Mouse (Mus musculus): ENCODE data around the gene Ppp4r2. TPM values are rescaled to one million over a fixed set of nuclear protein-coding genes. Genes with fewer than 3 reads are reported as not detected.

Gene Ppp4r2
- total and polyA plus RNA-seq, 2 experiments from 2014 or later: 11.2 to 17.6 TPM

- Histone ChIP-seq H3K36me3 (replicated peaks; ENCODE audit: control insufficient read depth, insufficient read depth, low read length) (peaks cover 14% of the 10 kb centered on the region), H3K27ac (ENCODE audit: low read depth) (no peak overlapping the region), H3K4me2 (ENCODE audit: low read depth, low read length) (no peak overlapping the region), H3K9me3 (replicated peaks; ENCODE audit: control insufficient read depth, low read length) (no peaks in the 10 kb centered on the region), H3K4me3 (ENCODE audit: low read depth, low read length) (no peak overlapping the region), H3K27me3 (ENCODE audit: control insufficient read depth, insufficient read depth, low read length) (no peaks in the 10 kb centered on the region), H3K9ac (replicated peaks; ENCODE audit: low read depth, low read length) (no peak overlapping the region), H3K4me1 (ENCODE audit: control insufficient read depth, insufficient read depth) (peaks cover 10% of the 10 kb centered on the region)
- 88% methylated on average over 6 of the region's 6 CpGs for WGBS
- no peak for TF ChIP-seq EP300 (IDR thresholded peaks at IDR 0.05; ENCODE audit: low read depth)
- no peak for TF ChIP-seq CTCF (IDR thresholded peaks at IDR 0.05; ENCODE audit: low read depth)
- DNase-seq (ENCODE audit: low spot score) (no peak), ATAC-seq (ENCODE audit: insufficient read depth, low read depth) (no peak)
Observed at GRCm38 (mm10) chr6:100831751-100832150, 1.7 kb upstream of the Ppp4r2 start.

GRCm38 (mm10) chr6:100833811-100834481, 524 bp downstream of the Ppp4r2 start:
- Histone ChIP-seq H3K4me1 (ENCODE audit: control insufficient read depth, insufficient read depth) (peaks cover 10% of the 10 kb centered on the region), H3K9me3 (replicated peaks; ENCODE audit: control insufficient read depth, low read length) (no peaks in the 10 kb centered on the region), H3K36me3 (replicated peaks; ENCODE audit: control insufficient read depth, insufficient read depth, low read length) (peaks cover 27% of the 10 kb centered on the region), H3K27ac (ENCODE audit: low read depth) (peak overlapping the region; percentile 86), H3K4me3 (ENCODE audit: low read depth, low read length) (peak overlapping the region; percentile 96), H3K4me2 (ENCODE audit: low read depth, low read length) (peak overlapping the region; percentile 78), H3K9ac (replicated peaks; ENCODE audit: low read depth, low read length) (peak overlapping the region; percentile 92), H3K27me3 (ENCODE audit: control insufficient read depth, insufficient read depth, low read length) (no peaks in the 10 kb centered on the region)
- WGBS: 2% methylated on average over 42 of the region's 72 CpGs
- ATAC-seq (ENCODE audit: insufficient read depth, low read depth): peak; percentile 91
- no peak for TF ChIP-seq EP300 (IDR thresholded peaks at IDR 0.05; ENCODE audit: low read depth)
- peak; percentile 23; the same call in 1 of the 2 replicates for TF ChIP-seq CTCF (IDR thresholded peaks at IDR 0.05; ENCODE audit: low read depth)
- DNase-seq (ENCODE audit: low spot score): peak; percentile 25

GRCm38 (mm10) chr6:100834489-100835160, 1.2 kb downstream of the Ppp4r2 start:
- H3K4me1 ChIP-seq (ENCODE audit: control insufficient read depth, insufficient read depth): peaks cover 10% of the 10 kb centered on the region
- no peak overlapping the region for H3K27ac ChIP-seq (ENCODE audit: low read depth)
- 27% methylated on average over 9 of the region's 9 CpGs for WGBS
- H3K4me2 ChIP-seq (ENCODE audit: low read depth, low read length): peak overlapping the region; percentile 78
- no peak for TF ChIP-seq CTCF (IDR thresholded peaks at IDR 0.05; ENCODE audit: low read depth)
- no peak for TF ChIP-seq EP300 (IDR thresholded peaks at IDR 0.05; ENCODE audit: low read depth)
- H3K36me3 ChIP-seq (replicated peaks; ENCODE audit: control insufficient read depth, insufficient read depth, low read length): peaks cover 31% of the 10 kb centered on the region
- peak overlapping the region; percentile 96 for H3K4me3 ChIP-seq (ENCODE audit: low read depth, low read length)
- ATAC-seq (ENCODE audit: insufficient read depth, low read depth): no peak
- peak overlapping the region; percentile 92 for H3K9ac ChIP-seq (replicated peaks; ENCODE audit: low read depth, low read length)
- H3K9me3 ChIP-seq (replicated peaks; ENCODE audit: control insufficient read depth, low read length): no peaks in the 10 kb centered on the region
- no peaks in the 10 kb centered on the region for H3K27me3 ChIP-seq (ENCODE audit: control insufficient read depth, insufficient read depth, low read length)
- no peak for DNase-seq (ENCODE audit: low spot score)

- Histone ChIP-seq H3K9ac (replicated peaks; ENCODE audit: low read depth, low read length) (no peak overlapping the region), H3K4me3 (ENCODE audit: low read depth, low read length) (no peak overlapping the region), H3K4me2 (ENCODE audit: low read depth, low read length) (no peak overlapping the region), H3K4me1 (ENCODE audit: control insufficient read depth, insufficient read depth) (peaks cover 6% of the 10 kb centered on the region; the same call in 1 of the 2 replicates), H3K36me3 (replicated peaks; ENCODE audit: control insufficient read depth, insufficient read depth, low read length) (peaks cover 33% of the 10 kb centered on the region), H3K9me3 (replicated peaks; ENCODE audit: control insufficient read depth, low read length) (no peaks in the 10 kb centered on the region), H3K27ac (ENCODE audit: low read depth) (no peak overlapping the region), H3K27me3 (ENCODE audit: control insufficient read depth, insufficient read depth, low read length) (no peaks in the 10 kb centered on the region)
- no peak for DNase-seq (ENCODE audit: low spot score)
- ATAC-seq (ENCODE audit: insufficient read depth, low read depth): no peak
- WGBS: 90% methylated on average over 4 of the region's 4 CpGs
- TF ChIP-seq CTCF (IDR thresholded peaks at IDR 0.05; ENCODE audit: low read depth) (no peak), EP300 (IDR thresholded peaks at IDR 0.05; ENCODE audit: low read depth) (no peak)
Observed at GRCm38 (mm10) chr6:100845058-100845457, 11.6 kb downstream of the Ppp4r2 start.

GRCm38 (mm10) chr6:100847264-100847663, 13.8 kb downstream of the Ppp4r2 start:
- no peak for TF ChIP-seq CTCF (IDR thresholded peaks at IDR 0.05; ENCODE audit: low read depth)
- TF ChIP-seq EP300 (IDR thresholded peaks at IDR 0.05; ENCODE audit: low read depth): no peak
- H3K27ac ChIP-seq (ENCODE audit: low read depth): no peak overlapping the region
- ATAC-seq (ENCODE audit: insufficient read depth, low read depth) (no peak), DNase-seq (ENCODE audit: low spot score) (no peak)
- 82% methylated on average over 5 of the region's 5 CpGs for WGBS
- no peak overlapping the region for H3K9ac ChIP-seq (replicated peaks; ENCODE audit: low read depth, low read length)
- peaks cover 6% of the 10 kb centered on the region; the same call in 1 of the 2 replicates for H3K4me1 ChIP-seq (ENCODE audit: control insufficient read depth, insufficient read depth)
- H3K27me3 ChIP-seq (ENCODE audit: control insufficient read depth, insufficient read depth, low read length): no peaks in the 10 kb centered on the region
- peaks cover 12% of the 10 kb centered on the region for H3K36me3 ChIP-seq (replicated peaks; ENCODE audit: control insufficient read depth, insufficient read depth, low read length)
- H3K9me3 ChIP-seq (replicated peaks; ENCODE audit: control insufficient read depth, low read length): no peaks in the 10 kb centered on the region
- no peak overlapping the region for H3K4me3 ChIP-seq (ENCODE audit: low read depth, low read length)
- no peak overlapping the region for H3K4me2 ChIP-seq (ENCODE audit: low read depth, low read length)

Data from heart, postnatal 0 days (tissue).